Comparison of ENCODE assay signal across 18 mouse cellular contexts in genomic region chr11:31833506-31833905, GRCm38 (mm10). TPM values are rescaled to one million over a fixed set of nuclear protein-coding genes. Genes with fewer than 3 reads are reported as not detected.
DNase-seq lines count a peak whose midpoint lies in the region; ATAC-seq and TF ChIP-seq lines count a peak whose summit lies in the region.
"Had no signal": no experiment of that assay in that cellular context is flagged by ENCODE, and none has a peak within 500 bp of the region (broad histone marks: within the 10 kb centered on the region; RNA-seq: fewer than 3 reads in every experiment).

No protein-coding gene starts in this region.

- no peaks in the 10 kb centered on the region for H3K36me3 ChIP-seq in kidney, adult 2 months (ENCODE audit: control insufficient read depth, insufficient read depth, low read length)
- no peaks in the 10 kb centered on the region for H3K36me3 ChIP-seq in kidney, embryonic 14.5 days (ENCODE audit: control insufficient read depth, insufficient read depth, low read length)
- H3K36me3 ChIP-seq in liver, embryonic 12.5 days: no peaks in the 10 kb centered on the region
- no peaks in the 10 kb centered on the region for H3K36me3 ChIP-seq in liver, embryonic 13.5 days
- H3K36me3 ChIP-seq in liver, postnatal 0 days (replicated peaks; ENCODE audit: insufficient read depth, low read length): no peaks in the 10 kb centered on the region
- H3K36me3 ChIP-seq: embryonic facial prominence, embryonic 10.5 days; heart, embryonic 12.5 days; hindbrain, embryonic 15.5 days had no signal

- H3K4me1 ChIP-seq in kidney, adult 2 months (ENCODE audit: control insufficient read depth, insufficient read depth, low read length): peaks cover 53% of the 10 kb centered on the region
- peaks cover 16% of the 10 kb centered on the region for H3K4me1 ChIP-seq in kidney, embryonic 14.5 days (ENCODE audit: control insufficient read depth, insufficient read depth, low read length)
- H3K4me1 ChIP-seq in liver, embryonic 12.5 days: peaks cover 96% of the 10 kb centered on the region
- peaks cover 96% of the 10 kb centered on the region for H3K4me1 ChIP-seq in liver, embryonic 13.5 days (replicated peaks)
- peaks cover 67% of the 10 kb centered on the region for H3K4me1 ChIP-seq in liver, postnatal 0 days (ENCODE audit: insufficient read depth)

- ATAC-seq in kidney, embryonic 14.5 days (ENCODE audit: low FRiP score, low TSS enrichment): no peak
- ATAC-seq in liver, embryonic 12.5 days: no peak
- no peak for ATAC-seq in liver, embryonic 13.5 days (ENCODE audit: low read depth)
- no peak for ATAC-seq in liver, postnatal 0 days
- ATAC-seq: forebrain, embryonic 13.5 days; forebrain, postnatal 0 days had no signal

- WGBS in kidney, adult 2 months: 29% methylated on average over 2 of the region's 2 CpGs
- WGBS in kidney, embryonic 14.5 days: 61% methylated on average over 2 of the region's 2 CpGs
- 74% methylated on average over 2 of the region's 2 CpGs for WGBS in liver, embryonic 12.5 days (ENCODE audit: insufficient replicate concordance)
- 71% methylated on average over 2 of the region's 2 CpGs for WGBS in liver, embryonic 13.5 days (ENCODE audit: insufficient replicate concordance)
- WGBS in liver, postnatal 0 days (ENCODE audit: insufficient replicate concordance): 78% methylated on average over 2 of the region's 2 CpGs

- H3K9ac ChIP-seq in kidney, embryonic 14.5 days (ENCODE audit: low read depth, low read length): no peak overlapping the region
- H3K9ac ChIP-seq in liver, embryonic 12.5 days: peak overlapping the region; percentile 64
- peak overlapping the region; percentile 62 for H3K9ac ChIP-seq in liver, embryonic 13.5 days
- no peak overlapping the region for H3K9ac ChIP-seq in liver, postnatal 0 days (replicated peaks)
- H3K9ac ChIP-seq: forebrain, embryonic 13.5 days; forebrain, postnatal 0 days; heart, embryonic 12.5 days; hindbrain, embryonic 15.5 days had no signal

- TF ChIP-seq CTCF in kidney, adult 2 months (conservative IDR thresholded peaks at IDR 0.05; ENCODE audit: insufficient read depth, insufficient read length, low read depth, low read length): no peak
- TF ChIP-seq CTCF in liver, postnatal 0 days (IDR thresholded peaks at IDR 0.05; ENCODE audit: low read depth): no peak

- TF ChIP-seq EP300 in liver, postnatal 0 days (IDR thresholded peaks at IDR 0.05; ENCODE audit: low read depth): no peak

- 0 out of 2 replicates have a peak overlapping the region, but pooled peaks have one; percentile 16 for H3K27ac ChIP-seq in kidney, adult 2 months (ENCODE audit: insufficient read depth, low read depth, low read length)
- H3K27ac ChIP-seq in kidney, embryonic 14.5 days (ENCODE audit: low read depth, low read length): no peak overlapping the region
- peak overlapping the region; percentile 98 for H3K27ac ChIP-seq in liver, embryonic 12.5 days
- H3K27ac ChIP-seq in liver, embryonic 13.5 days: peak overlapping the region; percentile 99
- 0 out of 2 replicates have a peak overlapping the region, but pooled peaks have one; percentile 4 for H3K27ac ChIP-seq in liver, postnatal 0 days (ENCODE audit: low read depth)
- H3K27ac ChIP-seq: embryonic facial prominence, embryonic 10.5 days; forebrain, embryonic 13.5 days; hindbrain, embryonic 15.5 days had no signal

- no peak for TF ChIP-seq POLR2A in kidney, adult 2 months (IDR thresholded peaks at IDR 0.05; ENCODE audit: low read depth, low read length)

- H3K9me3 ChIP-seq in kidney, embryonic 14.5 days (ENCODE audit: control insufficient read depth, low read length): no peaks in the 10 kb centered on the region
- no peaks in the 10 kb centered on the region for H3K9me3 ChIP-seq in liver, embryonic 12.5 days (replicated peaks)
- H3K9me3 ChIP-seq in liver, embryonic 13.5 days (replicated peaks): no peaks in the 10 kb centered on the region
- no peaks in the 10 kb centered on the region for H3K9me3 ChIP-seq in liver, postnatal 0 days (ENCODE audit: low read length)
- H3K9me3 ChIP-seq: embryonic facial prominence, embryonic 10.5 days; forebrain, embryonic 13.5 days; heart, embryonic 12.5 days; hindbrain, embryonic 15.5 days had no signal

- H3K27me3 ChIP-seq in kidney, adult 2 months (replicated peaks; ENCODE audit: control insufficient read depth, insufficient read depth, low read length): no peaks in the 10 kb centered on the region
- H3K27me3 ChIP-seq in kidney, embryonic 14.5 days (ENCODE audit: control insufficient read depth, insufficient read depth, low read length): no peaks in the 10 kb centered on the region
- H3K27me3 ChIP-seq in liver, embryonic 12.5 days (replicated peaks): no peaks in the 10 kb centered on the region
- H3K27me3 ChIP-seq in liver, embryonic 13.5 days: no peaks in the 10 kb centered on the region
- no peaks in the 10 kb centered on the region for H3K27me3 ChIP-seq in liver, postnatal 0 days (ENCODE audit: insufficient read depth, low read length)
- H3K27me3 ChIP-seq: forebrain, embryonic 13.5 days; heart, embryonic 12.5 days; hindbrain, embryonic 15.5 days had no signal

- no peak overlapping the region for H3K4me3 ChIP-seq in kidney, adult 2 months (ENCODE audit: insufficient read depth, low read depth, low read length)
- H3K4me3 ChIP-seq in kidney, embryonic 14.5 days (ENCODE audit: low read length): no peak overlapping the region
- no peak overlapping the region for H3K4me3 ChIP-seq in liver, embryonic 12.5 days
- no peak overlapping the region for H3K4me3 ChIP-seq in liver, embryonic 13.5 days (replicated peaks)
- H3K4me3 ChIP-seq in liver, postnatal 0 days (ENCODE audit: low read depth, low read length): no peak overlapping the region
- H3K4me3 ChIP-seq: embryonic facial prominence, embryonic 10.5 days; forebrain, embryonic 13.5 days; heart, embryonic 12.5 days; hindbrain, embryonic 15.5 days had no signal

- no peak overlapping the region for H3K4me2 ChIP-seq in kidney, embryonic 14.5 days (replicated peaks; ENCODE audit: low read depth, low read length)
- no peak overlapping the region for H3K4me2 ChIP-seq in liver, embryonic 12.5 days
- H3K4me2 ChIP-seq in liver, embryonic 13.5 days: no peak overlapping the region
- H3K4me2 ChIP-seq in liver, postnatal 0 days (ENCODE audit: low read depth, low read length): no peak overlapping the region
- H3K4me2 ChIP-seq: forebrain, embryonic 13.5 days; heart, embryonic 12.5 days; hindbrain, embryonic 15.5 days had no signal

- peak; percentile 59 for DNase-seq in kidney, adult 2 months
- DNase-seq in liver, embryonic 13.5 days: no peak
- no peak for DNase-seq in liver, postnatal 0 days
- no peak for DNase-seq in adrenal gland, postnatal 14 days
- DNase-seq: adrenal gland, adult 2 months; adrenal gland, postnatal 36 days; cerebellum, adult 2 months; cerebellum, postnatal 10 days; forebrain, postnatal 0 days; gastrocnemius, postnatal 36 days; heart, adult 11 months; heart, postnatal 36 days had no signal

RNA-seq across cellular contexts. Expression of gene Cpeb4, which starts 38.5 kb away (rescaled TPM):
- 27.2 and 30.0 TPM in 2 replicates for polyA plus RNA-seq in kidney, adult 2 months (2012; rRNA removed)
- 3.0 and 5.0 TPM in 2 replicates for polyA plus RNA-seq in kidney, embryonic 14.5 days (2014; fragmentation: Nextera tagmentation; extraction: Ambion mirVana)
- 21.5 and 24.7 TPM in 2 replicates for polyA plus RNA-seq in liver, embryonic 12.5 days (2016; fragmentation: Nextera tagmentation; extraction: Ambion mirVana)
- 14.3 and 21.6 TPM in 2 replicates for polyA plus RNA-seq in liver, embryonic 13.5 days (2015; fragmentation: Nextera tagmentation; extraction: Ambion mirVana)
- polyA plus RNA-seq in liver, postnatal 0 days (2015; fragmentation: Nextera tagmentation; extraction: Ambion mirVana): 7.0 and 10.0 TPM in 2 replicates
- total RNA-seq in adrenal gland, postnatal 14 days (2021): 93.1 and 152 TPM in 2 replicates

Comparison
In these comparisons a context has a peak if more than half of its experiments do, and no peak if none do; other contexts are left out.
1. H3K9ac ChIP-seq: peak in liver, embryonic 12.5 days (single experiment) and liver, embryonic 13.5 days (single experiment); none in kidney, embryonic 14.5 days (single experiment) and liver, postnatal 0 days (single experiment).